Mouse (Mus musculus) spleen, adult 18-20 months (tissue): ENCODE data around the gene Tshz3.

Experiments used
- DNase-seq, 2 experiments: peaks; one replicate each; pipeline ENCODE4 v3.0.0; 2022; ENCODE audit warnings: mixed read lengths in 2 of 2

The Tshz3 gene

DNA sequence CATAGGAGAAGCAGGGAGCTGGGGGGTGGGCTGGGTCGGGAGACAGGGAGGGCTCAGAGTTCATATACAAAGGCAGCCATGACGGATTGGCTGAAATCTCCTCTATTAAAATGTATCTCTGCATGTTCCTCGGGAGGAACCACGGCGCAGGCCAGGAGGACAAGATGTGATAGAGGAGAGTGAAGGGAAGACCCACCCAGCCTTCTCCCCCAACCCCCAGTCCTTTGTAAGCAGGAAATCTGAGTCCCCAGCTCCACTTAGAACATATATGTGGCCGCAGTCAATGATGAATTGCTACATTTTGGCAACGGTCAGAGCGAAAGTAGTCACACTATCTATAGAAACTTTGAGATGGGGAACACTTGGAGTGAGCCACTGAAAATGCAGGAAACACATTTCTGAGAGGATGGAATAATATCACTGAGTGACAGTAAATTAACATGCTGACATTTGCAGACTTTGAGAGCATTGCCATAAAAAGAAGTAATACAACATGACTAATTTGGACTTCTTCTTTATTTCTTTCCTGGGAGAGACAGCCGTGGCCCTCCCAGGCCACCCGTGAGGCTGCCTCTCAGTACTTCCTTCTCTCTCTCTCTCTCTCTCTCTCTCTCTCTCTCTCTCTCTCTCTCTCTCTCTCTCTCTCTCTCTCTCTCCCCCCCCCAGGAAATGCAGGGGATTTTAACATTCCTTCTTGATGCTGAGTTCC is 88.9 kb downstream of the Tshz3 start:
- DNase-seq: no peak

DNA sequence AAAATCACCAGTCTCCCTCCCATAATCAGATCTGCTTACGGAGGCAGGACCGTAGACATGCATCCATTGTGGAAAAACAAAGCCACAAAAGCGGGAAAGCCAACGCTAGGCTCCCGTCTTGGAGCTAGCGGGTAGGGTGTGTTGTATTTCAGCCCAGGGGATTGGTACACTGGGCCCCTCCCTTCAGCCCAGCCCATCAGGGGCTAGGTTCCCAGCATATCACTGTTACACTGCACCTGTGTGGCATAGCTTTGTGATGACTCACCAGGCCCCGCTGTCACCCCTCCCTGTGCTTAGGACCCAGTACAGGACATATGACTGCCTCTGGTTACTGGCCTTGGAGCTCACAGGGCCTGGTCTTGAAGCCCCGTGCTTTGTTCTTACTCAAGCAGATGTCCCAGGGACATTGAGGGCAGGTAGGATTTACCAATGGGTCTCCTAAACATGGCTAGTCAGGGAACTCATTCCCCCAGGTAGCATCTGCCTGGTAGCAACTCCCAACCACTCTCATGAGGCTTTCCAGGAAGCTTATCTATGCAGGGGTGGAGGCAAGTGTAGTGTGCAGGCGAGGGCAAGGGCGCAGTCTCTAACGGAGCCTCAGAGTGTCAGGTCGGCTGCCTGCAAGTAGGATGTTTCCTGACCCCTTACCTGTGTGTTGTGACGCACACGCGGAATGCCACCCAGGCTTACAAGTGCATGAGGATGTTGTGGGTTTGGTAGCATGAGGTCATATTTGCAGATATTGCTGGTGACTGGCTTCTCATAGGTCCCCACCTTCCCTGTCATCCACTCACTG is 98.7 kb downstream of the Tshz3 start:
- no peak for DNase-seq
